Comparison of ENCODE assay signal across 1 mouse cellular context in the genomic region with DNA sequence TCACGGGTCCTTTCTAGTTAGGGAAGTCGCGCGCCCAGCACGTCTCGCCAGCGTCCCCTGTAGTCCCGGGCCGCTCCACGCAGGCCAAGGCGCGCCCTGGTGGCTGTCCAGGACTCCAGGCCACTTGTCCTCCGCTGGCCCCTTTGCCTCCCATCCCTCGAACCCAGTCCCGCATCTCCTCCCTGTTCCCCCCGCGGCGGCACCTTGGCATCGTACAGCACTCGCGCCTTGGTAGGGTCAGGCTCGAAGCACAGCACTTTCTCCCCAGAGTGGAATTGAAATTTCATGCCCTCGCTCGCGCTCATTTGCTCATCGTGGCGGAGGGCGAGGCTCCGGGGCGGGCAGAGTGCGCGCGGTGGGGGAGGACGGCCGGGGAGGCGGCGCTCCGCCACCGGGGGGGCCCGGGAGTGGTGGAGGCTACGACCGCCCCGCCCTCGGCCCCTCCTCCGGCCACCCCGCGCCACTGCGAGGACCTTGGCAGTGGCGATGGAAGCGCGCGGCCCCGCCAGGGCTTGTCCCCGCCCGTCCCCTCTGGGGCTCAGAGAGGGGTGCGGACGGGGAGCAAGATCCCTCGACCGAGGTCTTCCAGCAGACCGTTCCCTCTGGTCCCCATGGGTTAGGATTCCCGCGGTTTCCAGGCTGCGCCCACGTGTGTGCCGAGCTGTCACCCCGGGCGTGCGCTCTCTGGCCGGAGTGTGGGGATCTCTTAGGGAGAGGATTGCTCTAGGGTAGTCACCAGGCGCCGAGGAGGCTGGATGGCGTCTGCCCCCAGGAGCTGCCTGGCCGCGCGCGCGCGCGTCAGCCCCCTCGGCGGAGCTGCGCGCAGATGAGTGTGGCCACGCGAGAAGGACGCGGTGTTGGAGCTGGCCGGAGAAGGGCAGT.
A peak's percentile ranks its signal among the peaks of the same experiment; 100 is the strongest.
TF ChIP-seq lines count a peak whose summit lies in the region.

A gene (minus strand): TSS at position 374 of the 882 bp plus-strand sequence.

TF ChIP-seq in CH12.LX, 34 proteins besides CTCF, POLR2A, EP300 and RAD21 (continued from another document):
- TF ChIP-seq NRF1 (IDR thresholded peaks at IDR 0.05; ENCODE audit: low read depth, low read length) (peak; percentile 15; the same call in 1 of the 2 replicates), SIN3A (IDR thresholded peaks at IDR 0.05; ENCODE audit: low read length) (no peak; the same call in 1 of the 2 replicates), BHLHE40 (IDR thresholded peaks at IDR 0.05; ENCODE audit: low read depth, low read length) (0 out of 2 replicates have a peak, but pooled peaks have one; percentile 8), KAT2A (IDR thresholded peaks at IDR 0.05; ENCODE audit: insufficient replicate concordance, low read length) (peak; percentile 9; the same call in 1 of the 2 replicates), MAX (IDR thresholded peaks at IDR 0.05; ENCODE audit: low read length) (no peak), USF1 (IDR thresholded peaks at IDR 0.05; ENCODE audit: low read depth, low read length) (no peak), PAX5 (IDR thresholded peaks at IDR 0.05; ENCODE audit: low read length) (no peak), ZKSCAN1 (IDR thresholded peaks at IDR 0.05; ENCODE audit: borderline replicate concordance, low read depth, low read length) (no peak), MAFK (IDR thresholded peaks at IDR 0.05; ENCODE audit: insufficient replicate concordance, low read length) (no peak), HCFC1 (IDR thresholded peaks at IDR 0.05; ENCODE audit: low read depth, low read length) (0 out of 2 replicates have a peak, but pooled peaks have one; percentile 78), ZMIZ1 (IDR thresholded peaks at IDR 0.05; ENCODE audit: low read depth, low read length) (0 out of 2 replicates have a peak, but pooled peaks have one; percentile 29), CHD1 (IDR thresholded peaks at IDR 0.05; ENCODE audit: low read depth, low read length) (no peak), NELFE (IDR thresholded peaks at IDR 0.05; ENCODE audit: low read depth, low read length) (peak; percentile 41; the same call in 1 of the 2 replicates), TCF12 (IDR thresholded peaks at IDR 0.05; ENCODE audit: low read depth, low read length) (peak; percentile 56; the same call in 1 of the 2 replicates), MYC (IDR thresholded peaks at IDR 0.05; ENCODE audit: low read depth, low read length) (no peak), JUN (IDR thresholded peaks at IDR 0.05; ENCODE audit: insufficient read depth, low read depth, low read length) (no peak), ELF1 (IDR thresholded peaks at IDR 0.05; ENCODE audit: low read depth, low read length) (no peak), MXI1 (IDR thresholded peaks at IDR 0.05; ENCODE audit: low read depth, low read length) (peak; percentile 80), MAZ (IDR thresholded peaks at IDR 0.05; ENCODE audit: low read depth, low read length) (no peak), UBTF (IDR thresholded peaks at IDR 0.05; ENCODE audit: low read depth, low read length) (no peak), SMC3 (IDR thresholded peaks at IDR 0.05; ENCODE audit: low read depth, low read length) (no peak), JUND (conservative IDR thresholded peaks at IDR 0.05; ENCODE audit: low read depth, low read length) (no peak)
